Mouse (Mus musculus): ENCODE measurements around the gene Flvcr1. TPM values are rescaled to one million over a fixed set of nuclear protein-coding genes. Genes with fewer than 3 reads are reported as not detected.
A peak's percentile ranks its signal among the peaks of the same experiment; 100 is the strongest.

Gene Flvcr1
- polyA plus RNA-seq, 1 experiment from 2014 or later: 5.2 TPM

- Histone ChIP-seq H3K27ac (peak overlapping the region; percentile 43), H3K9me3 (no peaks in the 10 kb centered on the region), H3K9ac (no peak overlapping the region), H3K27me3 (no peaks in the 10 kb centered on the region), H3K4me1 (peaks cover 26% of the 10 kb centered on the region), H3K4me3 (peak overlapping the region; percentile 61), H3K36me3 (peaks cover 31% of the 10 kb centered on the region), H3K4me2 (peak overlapping the region; percentile 94)
- WGBS: 24% methylated on average over 11 of the region's 11 CpGs
- ATAC-seq (ENCODE audit: insufficient number of reproducible peaks, low FRiP score, low TSS enrichment, low read depth): no peak
Observed at GRCm38 (mm10) chr1:190976887-190977573, 48.9 kb downstream of the Flvcr1 start.

GRCm38 (mm10) chr1:190974833-190975232, 51.1 kb downstream of the Flvcr1 start:
- ATAC-seq (ENCODE audit: insufficient number of reproducible peaks, low FRiP score, low TSS enrichment, low read depth): no peak
- Histone ChIP-seq H3K4me1 (peaks cover 26% of the 10 kb centered on the region), H3K9me3 (no peaks in the 10 kb centered on the region), H3K4me3 (no peak overlapping the region), H3K36me3 (peaks cover 50% of the 10 kb centered on the region), H3K27me3 (no peaks in the 10 kb centered on the region), H3K4me2 (no peak overlapping the region), H3K9ac (0 out of 2 replicates have a peak overlapping the region, but pooled peaks have one; percentile 4), H3K27ac (no peak overlapping the region)
- 74% methylated on average over 1 of the region's 1 CpGs for WGBS

- Histone ChIP-seq H3K9ac (no peak overlapping the region), H3K4me1 (peaks cover 26% of the 10 kb centered on the region), H3K9me3 (no peaks in the 10 kb centered on the region), H3K4me3 (no peak overlapping the region), H3K4me2 (no peak overlapping the region), H3K27me3 (no peaks in the 10 kb centered on the region), H3K27ac (no peak overlapping the region), H3K36me3 (peaks cover 57% of the 10 kb centered on the region)
- ATAC-seq (ENCODE audit: insufficient number of reproducible peaks, low FRiP score, low TSS enrichment, low read depth): no peak
- 85% methylated on average over 8 of the region's 8 CpGs for WGBS
Observed at GRCm38 (mm10) chr1:190974191-190974590, 51.8 kb downstream of the Flvcr1 start.

GRCm38 (mm10) chr1:190972612-190973192, 53.3 kb downstream of the Flvcr1 start:
- Histone ChIP-seq H3K9me3 (no peaks in the 10 kb centered on the region), H3K4me2 (no peak overlapping the region), H3K4me1 (peaks cover 20% of the 10 kb centered on the region), H3K9ac (no peak overlapping the region), H3K4me3 (no peak overlapping the region), H3K27me3 (no peaks in the 10 kb centered on the region), H3K36me3 (peaks cover 66% of the 10 kb centered on the region), H3K27ac (peak overlapping the region; percentile 47; the same call in 1 of the 2 replicates)
- 42% methylated on average over 7 of the region's 7 CpGs for WGBS
- peak; percentile 74 for ATAC-seq (ENCODE audit: insufficient number of reproducible peaks, low FRiP score, low TSS enrichment, low read depth)

- Histone ChIP-seq H3K36me3 (peaks cover 70% of the 10 kb centered on the region), H3K4me1 (peaks cover 13% of the 10 kb centered on the region), H3K9me3 (no peaks in the 10 kb centered on the region), H3K4me2 (no peak overlapping the region), H3K9ac (no peak overlapping the region), H3K27me3 (no peaks in the 10 kb centered on the region), H3K27ac (no peak overlapping the region), H3K4me3 (no peak overlapping the region)
- 76% methylated on average over 14 of the region's 14 CpGs for WGBS
- no peak for ATAC-seq (ENCODE audit: insufficient number of reproducible peaks, low FRiP score, low TSS enrichment, low read depth)
Observed at GRCm38 (mm10) chr1:190971708-190972610, 54.0 kb downstream of the Flvcr1 start.

- H3K4me3 ChIP-seq: no peak overlapping the region
- no peak overlapping the region for H3K4me2 ChIP-seq
- no peak overlapping the region for H3K9ac ChIP-seq
- H3K36me3 ChIP-seq: peaks cover 78% of the 10 kb centered on the region
- no peaks in the 10 kb centered on the region for H3K9me3 ChIP-seq
- ATAC-seq (ENCODE audit: insufficient number of reproducible peaks, low FRiP score, low TSS enrichment, low read depth): no peak
- no peak overlapping the region for H3K27ac ChIP-seq
- 92% methylated on average over 7 of the region's 7 CpGs for WGBS
- no peaks in the 10 kb centered on the region for H3K27me3 ChIP-seq
- 0 out of 2 replicates have a peak, but pooled peaks cover 4% of the 10 kb centered on the region for H3K4me1 ChIP-seq
Observed at GRCm38 (mm10) chr1:190968010-190968409, 57.9 kb downstream of the Flvcr1 start.

GRCm38 (mm10) chr1:190964992-190965780, 60.8 kb downstream of the Flvcr1 start:
- no peak for ATAC-seq (ENCODE audit: insufficient number of reproducible peaks, low FRiP score, low TSS enrichment, low read depth)
- H3K4me1 ChIP-seq: no peaks in the 10 kb centered on the region
- no peaks in the 10 kb centered on the region for H3K27me3 ChIP-seq
- no peaks in the 10 kb centered on the region for H3K9me3 ChIP-seq
- H3K27ac ChIP-seq: no peak overlapping the region
- no peak overlapping the region for H3K4me2 ChIP-seq
- peaks cover 81% of the 10 kb centered on the region for H3K36me3 ChIP-seq
- WGBS: 80% methylated on average over 15 of the region's 15 CpGs
- no peak overlapping the region for H3K9ac ChIP-seq
- no peak overlapping the region for H3K4me3 ChIP-seq

- 89% methylated on average over 3 of the region's 3 CpGs for WGBS
- Histone ChIP-seq H3K27me3 (no peaks in the 10 kb centered on the region), H3K4me2 (no peak overlapping the region), H3K36me3 (peaks cover 86% of the 10 kb centered on the region), H3K4me3 (no peak overlapping the region), H3K27ac (no peak overlapping the region), H3K9me3 (no peaks in the 10 kb centered on the region), H3K9ac (no peak overlapping the region), H3K4me1 (no peaks in the 10 kb centered on the region)
- ATAC-seq (ENCODE audit: insufficient number of reproducible peaks, low FRiP score, low TSS enrichment, low read depth): no peak
Observed at GRCm38 (mm10) chr1:190962760-190963159, 63.2 kb downstream of the Flvcr1 start.

GRCm38 (mm10) chr1:190958821-190959220, 67.1 kb downstream of the Flvcr1 start:
- no peaks in the 10 kb centered on the region for H3K27me3 ChIP-seq
- no peak overlapping the region for H3K9ac ChIP-seq
- no peaks in the 10 kb centered on the region for H3K9me3 ChIP-seq
- no peak for ATAC-seq (ENCODE audit: insufficient number of reproducible peaks, low FRiP score, low TSS enrichment, low read depth)
- H3K36me3 ChIP-seq: peaks cover 91% of the 10 kb centered on the region
- WGBS: 77% methylated on average over 5 of the region's 5 CpGs
- no peaks in the 10 kb centered on the region for H3K4me1 ChIP-seq
- no peak overlapping the region for H3K27ac ChIP-seq
- no peak overlapping the region for H3K4me3 ChIP-seq
- no peak overlapping the region for H3K4me2 ChIP-seq

Measured in limb, embryonic 15.5 days (tissue).